Mouse (Mus musculus): ENCODE measurements around the gene Mrs2.

GRCm38 (mm10) chr13:24937839-24938166 is 82.4 kb downstream of the Mrs2 start:
- TF ChIP-seq CTCF (conservative IDR thresholded peaks at IDR 0.05; ENCODE audit: low read length): no peak
- TF ChIP-seq NANOG (IDR thresholded peaks at IDR 0.05; ENCODE audit: borderline replicate concordance, low read length): no peak
- no peak for TF ChIP-seq POU5F1 (IDR thresholded peaks at IDR 0.05; ENCODE audit: borderline replicate concordance, low read length)

Measured in E14TG2a.4 (cell line).